Mouse (Mus musculus) forebrain, embryonic 10.5 days (tissue): ENCODE results near the gene Col8a1. TPM values are rescaled to one million over a fixed set of nuclear protein-coding genes. Genes with fewer than 3 reads are reported as not detected.

ENCODE experiments used
- DNase-seq: peaks from one replicate; pipeline ENCODE4 v3.0.0-alpha.2; 2017; ENCODE audit warnings: low spot score; ENCODE audit errors: extremely low spot score
- H3K27ac ChIP-seq: fragments of 300-500 bp; sonication (generic); 2 replicates; pipeline ENCODE4 v1.5.1; 2016; ENCODE audit warnings: mild to moderate bottlenecking
- H3K27me3 ChIP-seq: fragments of 300-500 bp; sonication (generic); 2 replicates; pipeline ENCODE4 v1.6.1; 2016; ENCODE audit warnings: mild to moderate bottlenecking; ENCODE audit not compliant: poor library complexity, severe bottlenecking
- H3K36me3 ChIP-seq: fragments of 300-500 bp; sonication (generic); replicated peaks from 2 replicates; pipeline ENCODE4 v1.6.1; 2016; ENCODE audit warnings: mild to moderate bottlenecking, moderate library complexity
- H3K4me1 ChIP-seq: fragments of 300-500 bp; sonication (generic); 2 replicates; pipeline ENCODE4 v1.6.1; 2016
- H3K4me3 ChIP-seq: fragments of 300-500 bp; sonication (generic); 2 replicates; pipeline ENCODE4 v1.5.1; 2016; ENCODE audit warnings: mild to moderate bottlenecking, moderate library complexity
- H3K9me3 ChIP-seq: fragments of 300-500 bp; sonication (generic); 2 replicates; pipeline ENCODE4 v1.6.1; 2016; ENCODE audit warnings: mild to moderate bottlenecking, moderate library complexity
- WGBS: fragments of 180-500 bp; shearing (Covaris S2); methylation state at CpG from one replicate; pipeline ENCODE4 v1.1.7; 2016; 5-methylcytosine and 5-hydroxymethylcytosine counted together
- polyA plus RNA-seq: library from polyadenylated mRNA; unstranded; fragments of >200 nt; fragmentation: Nextera tagmentation; extraction: Ambion mirVana; gene quantifications from 2 replicates; pipeline ENCODE4 v1.2.1, GENCODE M21; 2016

Col8a1 gene
- polyA plus RNA-seq, 1 experiment from 2014 or later, result 0.32 TPM

- no peaks in the 10 kb centered on the region for H3K27me3 ChIP-seq
- H3K36me3 ChIP-seq, result no peaks in the 10 kb centered on the region
- peaks cover 12% of the 10 kb centered on the region; the same call in 1 of the 2 replicates for H3K4me1 ChIP-seq
- 89% methylated on average over 2 of the region's 2 CpGs for WGBS
- H3K27ac ChIP-seq, result no peak overlapping the region
- H3K9me3 ChIP-seq, result no peaks in the 10 kb centered on the region
- DNase-seq, result no peak
- H3K4me3 ChIP-seq, result no peak overlapping the region
Observed at GRCm38 (mm10) chr16:57734942-57735341, 19.6 kb downstream of the Col8a1 start.

- WGBS, result 74% methylated on average over 1 of the region's 1 CpGs
- no peaks in the 10 kb centered on the region for H3K36me3 ChIP-seq
- no peak for DNase-seq
- no peak overlapping the region for H3K4me3 ChIP-seq
- H3K27me3 ChIP-seq, result no peaks in the 10 kb centered on the region
- no peak overlapping the region for H3K27ac ChIP-seq
- H3K9me3 ChIP-seq, result no peaks in the 10 kb centered on the region
- peaks cover 12% of the 10 kb centered on the region; the same call in 1 of the 2 replicates for H3K4me1 ChIP-seq
Observed at GRCm38 (mm10) chr16:57733545-57733944, 21.0 kb downstream of the Col8a1 start.

DNA sequence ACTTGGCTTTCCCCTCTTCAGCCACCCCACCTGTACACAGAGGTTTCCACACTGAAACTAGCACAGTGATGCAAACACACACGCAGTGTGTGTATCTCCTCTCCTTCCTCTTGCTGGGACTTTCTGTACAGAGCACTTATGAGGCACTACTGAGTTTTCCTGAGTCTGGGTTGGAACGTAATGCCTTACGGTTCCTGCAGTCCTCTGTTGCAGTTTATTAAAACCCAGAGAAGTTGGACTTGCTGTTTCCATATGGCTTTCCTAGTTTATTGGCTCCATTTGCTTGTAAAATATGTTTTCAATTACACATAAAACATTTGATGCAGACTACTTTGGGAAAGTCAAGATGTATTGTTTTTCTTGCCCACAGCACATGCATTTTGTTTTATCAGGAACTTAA is 21.4 kb downstream of the Col8a1 start:
- Histone ChIP-seq H3K36me3 (no peaks in the 10 kb centered on the region), H3K9me3 (no peaks in the 10 kb centered on the region), H3K4me1 (peaks cover 12% of the 10 kb centered on the region; the same call in 1 of the 2 replicates), H3K27me3 (no peaks in the 10 kb centered on the region), H3K27ac (no peak overlapping the region), H3K4me3 (no peak overlapping the region)
- WGBS, result 85% methylated on average over 3 of the region's 3 CpGs
- no peak for DNase-seq

GRCm38 (mm10) chr16:57724978-57725377 is 29.6 kb downstream of the Col8a1 start:
- H3K9me3 ChIP-seq, result no peaks in the 10 kb centered on the region; the same call in 1 of the 2 replicates
- no peaks in the 10 kb centered on the region for H3K36me3 ChIP-seq
- H3K27me3 ChIP-seq, result no peaks in the 10 kb centered on the region
- WGBS, result 85% methylated on average over 3 of the region's 3 CpGs
- H3K27ac ChIP-seq, result no peak overlapping the region
- DNase-seq, result no peak
- no peak overlapping the region for H3K4me3 ChIP-seq
- H3K4me1 ChIP-seq, result no peaks in the 10 kb centered on the region

DNA sequence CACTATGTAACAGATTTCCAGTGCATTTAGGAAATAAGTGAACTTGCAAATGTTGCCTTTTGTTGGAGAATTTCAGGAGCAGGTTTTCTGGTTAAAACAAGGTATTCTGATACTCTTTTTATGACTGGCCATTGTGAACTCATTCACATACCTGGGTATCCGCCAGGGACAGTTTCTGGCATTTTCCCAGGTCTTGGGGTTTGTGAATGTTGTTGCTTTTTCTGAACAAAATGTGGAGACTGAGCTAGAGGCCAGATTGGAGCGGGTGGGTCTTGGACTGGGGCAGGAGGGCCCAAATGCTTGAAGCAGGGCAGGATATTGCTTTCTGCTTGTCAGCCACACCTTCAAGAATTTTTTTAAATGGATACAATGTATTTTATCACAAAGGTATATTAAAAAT is 35.6 kb downstream of the Col8a1 start:
- no peaks in the 10 kb centered on the region for H3K9me3 ChIP-seq
- no peaks in the 10 kb centered on the region for H3K4me1 ChIP-seq
- no peaks in the 10 kb centered on the region for H3K36me3 ChIP-seq
- no peaks in the 10 kb centered on the region for H3K27me3 ChIP-seq
- no peak for DNase-seq
- WGBS, result 90% methylated on average over 2 of the region's 2 CpGs
- H3K4me3 ChIP-seq, result no peak overlapping the region
- H3K27ac ChIP-seq, result no peak overlapping the region

DNA sequence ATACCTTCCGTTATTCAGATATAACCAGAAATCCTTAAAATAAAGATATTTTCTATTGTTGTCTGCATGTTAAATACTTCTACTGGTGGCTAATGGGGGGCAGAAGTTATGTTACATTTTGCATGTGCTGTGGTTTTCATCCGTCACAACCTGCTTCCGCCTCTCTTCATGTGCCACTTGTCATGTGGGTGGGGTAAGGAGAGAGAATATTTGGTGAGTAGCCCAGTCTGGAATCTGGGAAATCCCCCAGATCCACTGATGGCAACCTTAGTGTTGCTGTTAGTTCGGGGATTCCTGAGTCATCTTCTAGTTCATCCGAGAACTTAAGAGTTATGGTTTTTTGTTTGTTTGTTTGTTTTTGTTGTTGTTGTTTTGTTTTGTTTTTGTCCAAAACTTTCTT is 55.8 kb downstream of the Col8a1 start:
- 92% methylated on average over 5 of the region's 5 CpGs for WGBS
- no peak for DNase-seq

GRCm38 (mm10) chr16:57694694-57695093 is 59.8 kb downstream of the Col8a1 start:
- 31% methylated on average over 1 of the region's 1 CpGs for WGBS
- no peak for DNase-seq
- Histone ChIP-seq H3K27me3 (no peaks in the 10 kb centered on the region), H3K36me3 (no peaks in the 10 kb centered on the region), H3K9me3 (no peaks in the 10 kb centered on the region), H3K27ac (no peak overlapping the region), H3K4me3 (no peak overlapping the region), H3K4me1 (peaks cover 12% of the 10 kb centered on the region)

More for the DNA sequence above, 55.8 kb downstream of the Col8a1 start:
- Histone ChIP-seq H3K9me3 (no peaks in the 10 kb centered on the region), H3K27me3 (no peaks in the 10 kb centered on the region), H3K36me3 (no peaks in the 10 kb centered on the region), H3K4me1 (peaks cover 12% of the 10 kb centered on the region), H3K27ac (no peak overlapping the region), H3K4me3 (no peak overlapping the region)

DNA sequence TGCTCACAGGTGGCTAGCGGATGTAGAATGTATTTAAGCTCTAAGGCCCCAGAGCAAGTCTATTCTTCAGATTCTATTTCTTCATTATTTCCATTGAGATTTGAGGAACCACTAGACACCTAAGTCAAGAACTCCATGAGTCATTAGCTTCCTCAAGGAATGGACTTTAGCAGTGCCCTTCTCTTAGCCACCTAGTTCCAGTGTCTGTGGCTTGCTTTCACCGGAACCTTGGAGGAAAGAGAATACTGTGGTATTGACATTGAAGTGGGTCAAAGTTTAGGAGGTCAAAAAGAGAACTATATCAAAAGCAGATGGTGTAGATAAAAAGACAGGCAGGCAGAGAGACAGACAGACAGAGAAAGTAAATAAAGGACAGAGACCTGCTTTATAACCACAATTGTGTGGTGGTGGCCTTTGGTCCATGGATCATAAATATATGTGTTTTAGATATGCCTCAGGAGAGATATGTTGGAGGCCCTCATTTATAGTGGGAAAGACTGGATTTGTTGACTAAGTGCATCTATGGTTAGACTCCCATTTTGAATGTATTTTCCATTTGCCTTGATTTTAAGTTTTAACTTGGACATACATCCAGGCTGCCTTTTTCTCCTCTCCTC is 60.5 kb downstream of the Col8a1 start:
- H3K27me3 ChIP-seq, result no peaks in the 10 kb centered on the region
- H3K4me1 ChIP-seq, result peaks cover 12% of the 10 kb centered on the region
- H3K4me3 ChIP-seq, result no peak overlapping the region
- no peaks in the 10 kb centered on the region for H3K9me3 ChIP-seq
- 76% methylated on average over 2 of the region's 2 CpGs for WGBS
- no peak for DNase-seq
- H3K27ac ChIP-seq, result no peak overlapping the region
- H3K36me3 ChIP-seq, result no peaks in the 10 kb centered on the region

DNA sequence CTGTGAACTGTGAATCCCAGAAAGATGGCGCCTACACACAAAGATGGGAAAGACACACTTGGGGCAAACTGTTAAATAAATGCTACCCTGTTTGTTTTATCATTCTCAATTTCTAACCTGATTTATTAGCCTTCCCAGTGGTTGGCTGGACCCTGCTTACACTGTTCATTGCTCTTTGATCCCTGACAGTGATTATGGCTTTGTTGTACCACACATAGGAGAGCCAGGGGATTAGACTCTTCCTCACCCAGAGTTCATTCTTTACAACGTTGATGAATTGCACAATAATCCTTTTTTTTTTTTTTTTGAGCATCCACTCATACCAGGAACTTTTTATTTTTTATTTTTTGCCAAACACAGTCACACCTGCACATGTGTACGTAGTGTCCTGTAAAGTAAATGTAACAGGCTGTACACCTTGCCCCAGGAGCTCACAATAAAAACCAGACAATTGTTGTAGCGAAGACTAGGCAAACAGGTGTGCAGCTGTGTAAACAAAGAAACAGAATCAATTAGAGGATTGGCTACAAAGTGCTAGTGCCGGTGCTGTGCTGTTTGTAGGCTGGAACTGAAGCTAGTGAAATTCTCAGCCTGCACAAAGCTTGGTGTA is 68.6 kb downstream of the Col8a1 start:
- Histone ChIP-seq H3K4me1 (0 out of 2 replicates have a peak, but pooled peaks cover 5% of the 10 kb centered on the region), H3K27me3 (no peaks in the 10 kb centered on the region), H3K36me3 (no peaks in the 10 kb centered on the region), H3K27ac (no peak overlapping the region), H3K9me3 (no peaks in the 10 kb centered on the region), H3K4me3 (no peak overlapping the region)
- 53% methylated on average over 5 of the region's 5 CpGs for WGBS
- no peak for DNase-seq

DNA sequence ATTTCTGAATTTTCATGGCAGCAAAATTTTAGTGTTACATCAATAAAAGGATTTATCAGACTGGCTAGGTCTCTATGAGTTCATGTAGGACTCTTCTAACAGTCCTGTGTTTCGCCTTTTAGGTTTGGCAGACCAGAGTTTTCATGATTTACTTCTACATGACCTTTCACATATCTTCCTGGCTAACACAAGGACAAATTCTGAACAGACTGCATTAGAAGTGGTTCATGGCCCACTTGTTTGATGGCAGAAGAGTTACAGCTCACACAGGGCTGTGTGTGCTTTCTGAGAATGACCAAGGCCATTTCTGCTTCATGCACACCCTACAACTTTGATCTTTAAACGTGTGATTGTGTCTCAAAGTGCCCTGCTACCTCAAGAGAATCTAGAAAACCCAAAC is 82.3 kb downstream of the Col8a1 start:
- H3K4me1 ChIP-seq, result no peaks in the 10 kb centered on the region
- no peaks in the 10 kb centered on the region for H3K27me3 ChIP-seq
- 76% methylated on average over 2 of the region's 2 CpGs for WGBS
- H3K4me3 ChIP-seq, result no peak overlapping the region
- no peaks in the 10 kb centered on the region for H3K36me3 ChIP-seq
- no peak overlapping the region for H3K27ac ChIP-seq
- H3K9me3 ChIP-seq, result no peaks in the 10 kb centered on the region
- DNase-seq, result no peak

- H3K4me3 ChIP-seq, result no peak overlapping the region
- H3K4me1 ChIP-seq, result no peaks in the 10 kb centered on the region
- no peaks in the 10 kb centered on the region for H3K36me3 ChIP-seq
- WGBS, result 95% methylated on average over 2 of the region's 2 CpGs
- no peak overlapping the region for H3K27ac ChIP-seq
- no peaks in the 10 kb centered on the region for H3K9me3 ChIP-seq
- no peaks in the 10 kb centered on the region for H3K27me3 ChIP-seq
- DNase-seq, result no peak
Observed at GRCm38 (mm10) chr16:57671637-57672036, 82.9 kb downstream of the Col8a1 start.

DNA sequence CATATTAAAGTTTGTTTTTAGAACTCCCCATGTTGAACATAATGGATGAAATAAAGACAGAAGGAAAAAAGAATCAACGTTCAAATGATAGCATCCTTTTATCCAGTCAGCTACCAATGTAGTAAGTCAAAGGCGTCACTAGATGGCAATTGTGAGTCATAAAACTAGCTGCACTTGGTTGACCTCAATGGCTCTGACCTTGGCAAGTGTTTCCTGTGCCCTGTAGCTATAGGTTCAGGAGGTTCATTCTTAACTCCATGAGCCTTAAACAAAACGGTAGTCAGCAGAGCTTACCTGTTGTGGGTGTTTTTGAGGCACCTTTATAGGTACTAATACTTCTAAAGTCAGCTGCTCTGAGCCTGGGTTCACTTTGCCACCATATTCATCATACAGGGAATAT is 85.2 kb downstream of the Col8a1 start:
- DNase-seq, result no peak
- Histone ChIP-seq H3K4me1 (no peaks in the 10 kb centered on the region), H3K36me3 (no peaks in the 10 kb centered on the region), H3K27ac (no peak overlapping the region), H3K9me3 (no peaks in the 10 kb centered on the region), H3K27me3 (no peaks in the 10 kb centered on the region), H3K4me3 (no peak overlapping the region)
- WGBS, result 19% methylated on average over 3 of the region's 3 CpGs

GRCm38 (mm10) chr16:57662661-57663060 is 91.9 kb downstream of the Col8a1 start:
- Histone ChIP-seq H3K36me3 (no peaks in the 10 kb centered on the region), H3K4me1 (no peaks in the 10 kb centered on the region), H3K4me3 (no peak overlapping the region), H3K9me3 (no peaks in the 10 kb centered on the region), H3K27ac (no peak overlapping the region), H3K27me3 (no peaks in the 10 kb centered on the region)
- 82% methylated on average over 3 of the region's 3 CpGs for WGBS
- no peak for DNase-seq
